Mouse (Mus musculus) lung, postnatal 0 days (tissue): ENCODE data around the gene Gm11027.

ENCODE experiments used
- CTCF ChIP-seq: IDR thresholded peaks from 2 replicates; pipeline ENCODE4 v1.5.1; 2016; ENCODE audit warnings: antibody characterized with exemption, mild to moderate bottlenecking
- EP300 ChIP-seq: IDR thresholded peaks from 2 replicates; pipeline ENCODE4 v1.6.1; 2016; ENCODE audit warnings: antibody characterized with exemption, mild to moderate bottlenecking, control low read depth

DNA sequence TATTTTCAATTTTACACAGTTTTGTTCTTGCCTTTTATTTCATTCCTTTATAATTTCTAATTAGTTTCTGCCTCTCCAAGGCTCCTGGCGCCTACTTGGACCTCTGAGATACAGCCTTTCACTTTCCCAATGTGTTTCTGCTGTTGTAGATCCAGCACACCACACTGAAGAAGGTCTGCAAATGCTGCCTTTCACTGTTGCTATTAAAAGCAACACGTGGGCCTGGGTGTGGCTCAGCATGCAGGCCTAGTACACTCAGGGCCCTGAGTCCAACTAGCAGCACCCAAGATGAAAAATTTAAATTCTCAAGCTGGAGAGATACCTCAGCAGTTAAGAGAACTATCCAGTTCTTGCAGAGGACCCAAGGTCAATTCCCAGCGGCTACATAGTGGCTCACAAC, 38.5 kb upstream of the Gm11027 start:
- TF ChIP-seq CTCF (no peak), EP300 (no peak)
